In the genomic region with DNA sequence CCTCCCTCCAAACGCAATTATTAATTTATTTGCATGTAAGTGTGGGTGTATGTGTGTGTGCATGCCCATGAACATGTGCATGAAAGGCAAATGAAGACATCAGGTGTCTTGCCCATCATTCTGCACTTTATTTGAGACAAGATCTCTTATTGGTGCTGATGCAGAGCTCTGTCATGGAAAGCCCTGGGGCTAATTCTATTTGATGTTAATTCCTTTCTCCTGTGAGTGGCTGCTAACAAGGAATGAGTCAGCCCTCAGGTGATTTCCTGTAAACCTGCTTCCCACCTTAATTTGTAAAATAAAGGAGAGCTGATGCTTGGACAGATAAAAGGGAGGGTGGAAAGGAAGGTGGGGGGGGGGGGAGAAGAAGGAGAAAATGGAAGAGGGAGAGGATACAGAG, we compare ENCODE assay signal across 24 mouse cellular contexts.
"Had no signal": no experiment of that assay in that cellular context is flagged by ENCODE, and none has a peak within 500 bp of the region (broad histone marks: within the 10 kb centered on the region; RNA-seq: fewer than 3 reads in every experiment).

No protein-coding gene starts in this region.

- H3K9me3 ChIP-seq: heart, embryonic 10.5 days; heart, embryonic 12.5 days; hindbrain, embryonic 13.5 days; hindbrain, embryonic 15.5 days; kidney, embryonic 15.5 days; limb, embryonic 10.5 days; limb, embryonic 12.5 days had no signal

- H3K27me3 ChIP-seq: heart, embryonic 12.5 days; hindbrain, embryonic 13.5 days; hindbrain, embryonic 15.5 days; kidney, embryonic 15.5 days; limb, embryonic 12.5 days had no signal

- H3K27ac ChIP-seq: gastrocnemius, adult 2 months; heart, embryonic 10.5 days; hindbrain, embryonic 13.5 days; hindbrain, embryonic 15.5 days; hindbrain, postnatal 0 days; kidney, embryonic 15.5 days; kidney, postnatal 0 days; layer of hippocampus, adult 2 months; left cerebral cortex, adult 2 months; limb, embryonic 10.5 days; limb, embryonic 12.5 days had no signal

- H3K4me2 ChIP-seq: heart, embryonic 12.5 days; hindbrain, embryonic 13.5 days; hindbrain, embryonic 15.5 days; kidney, embryonic 15.5 days; limb, embryonic 12.5 days; liver, embryonic 11.5 days had no signal

- H3K9ac ChIP-seq: heart, embryonic 12.5 days; hindbrain, embryonic 13.5 days; hindbrain, embryonic 15.5 days; kidney, embryonic 15.5 days; limb, embryonic 12.5 days had no signal

- H3K36me3 ChIP-seq: heart, embryonic 10.5 days; heart, embryonic 12.5 days; hindbrain, embryonic 13.5 days; hindbrain, embryonic 15.5 days; kidney, embryonic 15.5 days; limb, embryonic 10.5 days; limb, embryonic 12.5 days had no signal

- H3K4me1 ChIP-seq: heart, embryonic 10.5 days; heart, embryonic 12.5 days; hindbrain, embryonic 13.5 days; hindbrain, embryonic 15.5 days; kidney, embryonic 15.5 days; limb, embryonic 10.5 days; limb, embryonic 12.5 days had no signal

- DNase-seq: gastrocnemius, adult 2 months; gastrocnemius, postnatal 10 days; gastrocnemius, postnatal 25 days; heart, adult 18-20 months; heart, postnatal 10 days; kidney, adult 11 months; kidney, adult 2 months; kidney, adult 9 months; kidney, postnatal 25 days; kidney, postnatal 4 days; liver had no signal

- H3K4me3 ChIP-seq: gastrocnemius, adult 2 months; heart, embryonic 10.5 days; heart, embryonic 12.5 days; hindbrain, embryonic 13.5 days; hindbrain, embryonic 15.5 days; kidney, embryonic 15.5 days; layer of hippocampus, adult 2 months; left cerebral cortex, adult 2 months; limb, embryonic 10.5 days; limb, embryonic 12.5 days had no signal

- ATAC-seq: hindbrain, postnatal 0 days; intestine, embryonic 16.5 days had no signal
